8 mouse cellular contexts compared by ENCODE assay signal in the genomic region with DNA sequence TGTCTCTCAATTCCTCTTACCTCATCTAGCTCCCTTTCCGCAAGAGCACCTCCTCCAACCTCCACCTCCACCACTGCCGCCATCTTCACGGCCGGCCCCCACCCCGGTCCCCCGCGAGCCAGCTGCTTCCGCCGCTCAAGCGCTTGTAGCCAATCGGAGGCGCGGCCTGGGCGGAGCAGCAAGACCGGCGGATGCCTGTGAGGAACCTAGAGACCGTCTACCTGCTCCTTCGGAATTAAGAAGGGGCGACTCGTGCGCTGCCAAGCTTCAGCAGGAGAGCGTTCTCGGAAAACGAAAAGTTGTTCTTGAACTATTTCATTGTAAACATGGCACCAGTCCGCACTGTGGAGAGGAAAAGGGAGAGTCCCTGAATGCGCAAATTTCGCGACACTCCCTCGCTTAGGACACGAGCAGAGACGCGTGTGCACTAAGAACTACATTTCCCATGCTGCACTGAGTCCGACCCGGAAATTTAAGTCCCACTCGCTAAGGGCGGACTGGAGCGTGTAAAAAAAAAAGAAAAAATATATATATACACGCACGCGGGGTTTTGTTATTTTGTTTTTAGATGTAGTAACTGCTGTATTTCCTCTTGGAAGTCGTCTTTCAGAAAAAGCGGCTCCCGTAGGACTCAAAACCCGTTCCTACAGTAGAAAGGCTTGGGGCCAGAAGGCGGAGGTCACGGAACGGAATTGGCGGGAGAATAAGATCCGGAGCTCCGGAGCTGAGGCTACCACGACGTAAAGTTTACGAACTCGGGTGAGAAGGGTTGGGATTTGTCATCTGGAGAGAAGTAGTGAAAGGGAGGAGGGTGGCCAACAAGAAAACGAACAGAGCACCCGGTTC. TPM values are rescaled to one million over a fixed set of nuclear protein-coding genes. Genes with fewer than 3 reads are reported as not detected.
DNase-seq lines count a peak whose midpoint lies in the region; ATAC-seq lines count a peak whose summit lies in the region.

A gene (minus strand): TSS at position 424 of the 846 bp plus-strand sequence.
A gene (plus strand): TSS at position 466 of the 846 bp plus-strand sequence.
A gene (plus strand): TSS at position 668 of the 846 bp plus-strand sequence.

- DNase-seq in MEL-GATA-1-ER (ENCODE audit: extremely low read depth, low read depth): peak; percentile 88
- peak; percentile 89 for DNase-seq in cerebellum, adult 8-10 months
- DNase-seq in forelimb bud, embryonic 11.5 days (ENCODE audit: low read depth, low spot score): peak; percentile 93
- DNase-seq in layer of hippocampus, adult 9-10 months (ENCODE audit: low spot score): peak; percentile 89
- peak; percentile 81 for DNase-seq in ovary, postnatal 10 days (ENCODE audit: low spot score)
- DNase-seq in thymus, postnatal 10 days (ENCODE audit: low spot score in 2 of 2): peak; percentile 88 to 91

- H3K4me1 ChIP-seq in lung, embryonic 16.5 days (replicated peaks; ENCODE audit: control insufficient read depth, insufficient read depth, low read length): peaks cover 18% of the 10 kb centered on the region

- peak within 1 kb of the TSS; percentile 77 for H3K9ac ChIP-seq in lung, embryonic 16.5 days (ENCODE audit: low read length)

- no peaks in the 10 kb centered on the region for H3K27me3 ChIP-seq in lung, embryonic 16.5 days (ENCODE audit: control insufficient read depth, insufficient read depth, low read depth, low read length)

- no peaks in the 10 kb centered on the region for H3K9me3 ChIP-seq in lung, embryonic 16.5 days (ENCODE audit: control insufficient read depth, low read length)

- WGBS in lung, embryonic 16.5 days: under 1% methylated on average over 56 of the region's 56 CpGs

- peak within 1 kb of the TSS; percentile 78 for H3K4me3 ChIP-seq in lung, embryonic 16.5 days (ENCODE audit: low read length)

- peak within 1 kb of the TSS; percentile 58 for H3K4me2 ChIP-seq in lung, embryonic 16.5 days (ENCODE audit: low read depth, low read length)

- H3K36me3 ChIP-seq in lung, embryonic 16.5 days (ENCODE audit: control insufficient read depth, insufficient read depth, low read length): peaks cover 4% of the 10 kb centered on the region; the same call in 1 of the 2 replicates

- ATAC-seq in hematopoietic stem cell, adult 5-6 weeks (replicated peaks in 1 of 2; ENCODE audit: insufficient read depth in 1 of 2, low FRiP score in 2 of 2, low TSS enrichment in 1 of 2, low read depth in 1 of 2, poor library complexity in 2 of 2, severe bottlenecking in 2 of 2): peak; percentile 98 to 99
- peak; percentile 99 for ATAC-seq in lung, embryonic 16.5 days (ENCODE audit: low read depth)

- H3K27ac ChIP-seq in lung, embryonic 16.5 days (ENCODE audit: low read length): peak within 1 kb of the TSS; percentile 83

RNA-seq across cellular contexts. Expression of the first gene that starts in this region (rescaled TPM):
- total RNA-seq in hematopoietic stem cell, adult 5-6 weeks (2017): 10.9 and 12.1 TPM in 2 replicates
- polyA plus RNA-seq in lung, embryonic 16.5 days (2015; fragmentation: Nextera tagmentation; extraction: Ambion mirVana): 25.2 and 25.6 TPM in 2 replicates

RNA-seq across cellular contexts. Expression of the second gene that starts in this region (rescaled TPM):
- total RNA-seq in hematopoietic stem cell, adult 5-6 weeks (2017): 38.6 and 41.2 TPM in 2 replicates
- polyA plus RNA-seq in lung, embryonic 16.5 days (2015; fragmentation: Nextera tagmentation; extraction: Ambion mirVana): 31.0 and 35.0 TPM in 2 replicates

RNA-seq across cellular contexts. Expression of the third gene that starts in this region (rescaled TPM):
- 1.6 and 2.0 TPM in 2 replicates for total RNA-seq in hematopoietic stem cell, adult 5-6 weeks (2017)
- 1.0 and 1.2 TPM in 2 replicates for polyA plus RNA-seq in lung, embryonic 16.5 days (2015; fragmentation: Nextera tagmentation; extraction: Ambion mirVana)

Comparison
In these comparisons a context has a peak if more than half of its experiments do, and no peak if none do; other contexts are left out.
1. Peak in every context shown above with its lines: DNase-seq, ATAC-seq, H3K4me3 ChIP-seq and H3K27ac ChIP-seq.